Mouse (Mus musculus): ENCODE measurements around the gene Atxn2l. TPM values are rescaled to one million over a fixed set of nuclear protein-coding genes. Genes with fewer than 3 reads are reported as not detected.
A peak's percentile ranks its signal among the peaks of the same experiment; 100 is the strongest.
"Not testable (repeated sequence)": the region's sequence is repeated elsewhere in the genome, so short reads cannot be mapped to it uniquely, and the experiment has no call there.

Gene Atxn2l
- polyA plus RNA-seq, 1 experiment from 2014 or later, result 52.4 TPM

- WGBS, result 87% methylated on average over 8 of the region's 8 CpGs
- no peaks in the 10 kb centered on the region for H3K27me3 ChIP-seq
- no peaks in the 10 kb centered on the region for H3K36me3 ChIP-seq (ENCODE audit: poor library complexity, severe bottlenecking)
- no peaks in the 10 kb centered on the region for H3K9me3 ChIP-seq (replicated peaks)
- H3K4me2 ChIP-seq, result no peak overlapping the region
- H3K4me3 ChIP-seq, result no peak overlapping the region
- ATAC-seq, result no peak
- H3K9ac ChIP-seq, result no peak overlapping the region
- no peaks in the 10 kb centered on the region; the same call in 1 of the 2 replicates for H3K4me1 ChIP-seq
- H3K27ac ChIP-seq, result no peak overlapping the region
Observed at GRCm38 (mm10) chr7:126507126-126507778, 4.0 kb upstream of the Atxn2l start.

- no peak for ATAC-seq
- WGBS, result 90% methylated on average over 2 of the region's 2 CpGs
- Histone ChIP-seq H3K9me3 (replicated peaks) (no peaks in the 10 kb centered on the region), H3K36me3 (ENCODE audit: poor library complexity, severe bottlenecking) (peaks cover 14% of the 10 kb centered on the region), H3K9ac (no peak overlapping the region), H3K4me1 (peaks cover 11% of the 10 kb centered on the region), H3K4me2 (no peak overlapping the region), H3K4me3 (no peak overlapping the region), H3K27ac (no peak overlapping the region), H3K27me3 (no peaks in the 10 kb centered on the region)
Observed at GRCm38 (mm10) chr7:126504913-126505312, 1.7 kb upstream of the Atxn2l start.

GRCm38 (mm10) chr7:126502751-126503150, 486 bp downstream of the Atxn2l start:
- H3K9me3 ChIP-seq (replicated peaks), result no peaks in the 10 kb centered on the region
- WGBS, result 1% methylated on average over 40 of the region's 40 CpGs
- peak overlapping the region; percentile 96 for H3K9ac ChIP-seq
- H3K27ac ChIP-seq, result peak overlapping the region; percentile 100
- H3K36me3 ChIP-seq (ENCODE audit: poor library complexity, severe bottlenecking), result peaks cover 35% of the 10 kb centered on the region
- no peak for ATAC-seq
- peak overlapping the region; percentile 100 for H3K4me3 ChIP-seq
- peaks cover 11% of the 10 kb centered on the region for H3K4me1 ChIP-seq
- H3K27me3 ChIP-seq, result no peaks in the 10 kb centered on the region
- H3K4me2 ChIP-seq, result peak overlapping the region; percentile 76

- ATAC-seq, result peak; percentile 90
- peaks cover 41% of the 10 kb centered on the region for H3K36me3 ChIP-seq (ENCODE audit: poor library complexity, severe bottlenecking)
- H3K9ac ChIP-seq, result peak overlapping the region; percentile 96
- peak overlapping the region; percentile 100 for H3K27ac ChIP-seq
- H3K4me1 ChIP-seq, result peaks cover 11% of the 10 kb centered on the region
- WGBS, result 1% methylated on average over 39 of the region's 57 CpGs
- no peaks in the 10 kb centered on the region for H3K9me3 ChIP-seq (replicated peaks)
- H3K27me3 ChIP-seq, result no peaks in the 10 kb centered on the region
- peak overlapping the region; percentile 100 for H3K4me3 ChIP-seq
- H3K4me2 ChIP-seq, result peak overlapping the region; percentile 76
Observed at GRCm38 (mm10) chr7:126502023-126502741, 1.1 kb downstream of the Atxn2l start.

- Histone ChIP-seq H3K27ac (peak overlapping the region; percentile 100), H3K4me1 (peaks cover 11% of the 10 kb centered on the region), H3K9ac (peak overlapping the region; percentile 70), H3K4me3 (peak overlapping the region; percentile 100), H3K27me3 (no peaks in the 10 kb centered on the region), H3K9me3 (replicated peaks) (no peaks in the 10 kb centered on the region), H3K36me3 (ENCODE audit: poor library complexity, severe bottlenecking) (peaks cover 46% of the 10 kb centered on the region), H3K4me2 (peak overlapping the region; percentile 76)
- ATAC-seq, result no peak; the same call in 1 of the 2 replicates
- whole genome bisulfite sequencing, result 1% methylated on average over 9 of the region's 9 CpGs
Observed at GRCm38 (mm10) chr7:126501684-126502022, 1.6 kb downstream of the Atxn2l start.

GRCm38 (mm10) chr7:126499416-126499815, 3.8 kb downstream of the Atxn2l start:
- Histone ChIP-seq H3K4me1 (peaks cover 11% of the 10 kb centered on the region), H3K4me3 (no peak overlapping the region), H3K36me3 (ENCODE audit: poor library complexity, severe bottlenecking) (peaks cover 69% of the 10 kb centered on the region), H3K9ac (no peak overlapping the region), H3K27me3 (no peaks in the 10 kb centered on the region), H3K27ac (no peak overlapping the region), H3K4me2 (no peak overlapping the region), H3K9me3 (replicated peaks) (no peaks in the 10 kb centered on the region)
- WGBS, result 95% methylated on average over 7 of the region's 7 CpGs
- no peak for ATAC-seq

GRCm38 (mm10) chr7:126497966-126498365, 5.3 kb downstream of the Atxn2l start:
- no peaks in the 10 kb centered on the region for H3K9me3 ChIP-seq (replicated peaks)
- H3K9ac ChIP-seq, result no peak overlapping the region
- H3K27me3 ChIP-seq, result no peaks in the 10 kb centered on the region
- H3K4me2 ChIP-seq, result no peak overlapping the region
- peaks cover 83% of the 10 kb centered on the region for H3K36me3 ChIP-seq (ENCODE audit: poor library complexity, severe bottlenecking)
- no peak overlapping the region for H3K27ac ChIP-seq
- H3K4me1 ChIP-seq, result peaks cover 11% of the 10 kb centered on the region
- 89% methylated on average over 12 of the region's 12 CpGs for WGBS
- no peak for ATAC-seq
- H3K4me3 ChIP-seq, result no peak overlapping the region

GRCm38 (mm10) chr7:126496475-126496874, 6.8 kb downstream of the Atxn2l start:
- ATAC-seq, result no peak
- H3K27ac ChIP-seq, result no peak overlapping the region
- H3K4me1 ChIP-seq, result peaks cover 9% of the 10 kb centered on the region
- H3K4me3 ChIP-seq, result no peak overlapping the region
- H3K9ac ChIP-seq, result no peak overlapping the region
- H3K9me3 ChIP-seq (replicated peaks), result no peaks in the 10 kb centered on the region
- peaks cover 97% of the 10 kb centered on the region for H3K36me3 ChIP-seq (ENCODE audit: poor library complexity, severe bottlenecking)
- no peaks in the 10 kb centered on the region for H3K27me3 ChIP-seq
- WGBS, result 85% methylated on average over 5 of the region's 5 CpGs
- H3K4me2 ChIP-seq, result no peak overlapping the region

GRCm38 (mm10) chr7:126494120-126494519, 9.1 kb downstream of the Atxn2l start:
- Histone ChIP-seq H3K9ac (no peak overlapping the region), H3K9me3 (replicated peaks) (no peaks in the 10 kb centered on the region), H3K27me3 (no peaks in the 10 kb centered on the region), H3K4me3 (no peak overlapping the region), H3K36me3 (ENCODE audit: poor library complexity, severe bottlenecking) (peaks cover 97% of the 10 kb centered on the region), H3K4me2 (no peak overlapping the region), H3K27ac (no peak overlapping the region), H3K4me1 (no peaks in the 10 kb centered on the region)
- WGBS, result 94% methylated on average over 6 of the region's 6 CpGs
- no peak for ATAC-seq

GRCm38 (mm10) chr7:126491973-126492372, 11.3 kb downstream of the Atxn2l start:
- ATAC-seq, result no peak
- Histone ChIP-seq H3K27me3 (no peaks in the 10 kb centered on the region), H3K9me3 (replicated peaks) (no peaks in the 10 kb centered on the region), H3K27ac (no peak overlapping the region), H3K36me3 (ENCODE audit: poor library complexity, severe bottlenecking) (peaks cover 78% of the 10 kb centered on the region), H3K4me2 (no peak overlapping the region), H3K4me3 (no peak overlapping the region), H3K4me1 (peaks cover 12% of the 10 kb centered on the region), H3K9ac (no peak overlapping the region)
- WGBS, result 61% methylated on average over 11 of the region's 11 CpGs

- Histone ChIP-seq H3K4me1 (peaks cover 14% of the 10 kb centered on the region), H3K4me3 (no peak overlapping the region), H3K36me3 (ENCODE audit: poor library complexity, severe bottlenecking) (peaks cover 68% of the 10 kb centered on the region), H3K4me2 (no peak overlapping the region), H3K27ac (no peak overlapping the region), H3K9ac (no peak overlapping the region), H3K27me3 (no peaks in the 10 kb centered on the region), H3K9me3 (replicated peaks) (no peaks in the 10 kb centered on the region)
- WGBS, result 92% methylated on average over 1 of the region's 1 CpGs
- no peak for ATAC-seq
Observed at GRCm38 (mm10) chr7:126491005-126491404, 12.2 kb downstream of the Atxn2l start.

GRCm38 (mm10) chr7:126487617-126488385, 15.4 kb downstream of the Atxn2l start:
- WGBS, result 20% methylated on average over 23 of the region's 25 CpGs
- Histone ChIP-seq H3K4me3 (peak overlapping the region; percentile 71), H3K4me1 (peaks cover 14% of the 10 kb centered on the region), H3K36me3 (ENCODE audit: poor library complexity, severe bottlenecking) (peaks cover 36% of the 10 kb centered on the region), H3K4me2 (peak overlapping the region; percentile 98), H3K9ac (peak overlapping the region; percentile 80)
- not testable (repeated sequence) for H3K9me3 ChIP-seq (replicated peaks); H3K27me3 ChIP-seq; H3K27ac ChIP-seq; ATAC-seq

Measured in forebrain, embryonic 13.5 days (tissue).